Mouse (Mus musculus) liver, adult 2 months (tissue): Measurements from ENCODE around the gene Sprr2k.

Experiments used
- CTCF ChIP-seq: fragments of 200-500 bp; IDR thresholded peaks from 2 replicates; pipeline ENCODE4 v1.5.1; 2011; ENCODE audit warnings: low read depth, low read length, control low read depth
- POLR2A ChIP-seq: fragments of 200-500 bp; IDR thresholded peaks from 2 replicates; pipeline ENCODE4 v1.6.1; 2011; ENCODE audit warnings: low read length, control low read depth; ENCODE audit not compliant: insufficient read depth; ENCODE audit errors: extremely low read depth

DNA sequence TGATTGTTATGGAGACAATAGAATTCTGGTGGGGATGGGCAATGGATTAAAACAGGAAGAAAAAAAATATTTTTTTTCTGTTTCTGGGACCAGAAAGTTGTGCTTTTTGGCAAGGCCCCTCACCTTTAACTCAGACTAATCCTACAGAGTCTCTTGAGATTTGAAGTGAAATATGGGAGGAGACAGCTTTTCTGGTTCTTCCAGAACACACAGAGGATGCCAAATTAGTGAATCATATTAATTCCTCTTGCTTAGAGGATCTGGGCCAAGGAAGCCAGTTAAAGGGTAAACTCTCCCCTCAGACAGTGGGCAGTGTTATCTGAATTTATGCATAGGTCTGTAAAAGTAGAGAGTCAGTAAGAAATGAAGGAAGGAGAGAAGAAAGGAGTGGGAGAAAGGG is 35.0 kb downstream of the Sprr2k start:
- TF ChIP-seq CTCF (no peak), POLR2A (no peak)
